Mouse (Mus musculus) G1E (cell line): ENCODE measurements around the gene Nags. TPM values are rescaled to one million over a fixed set of nuclear protein-coding genes. Genes with fewer than 3 reads are reported as not detected.

Experiments used
- ATAC-seq: 2 replicates; pipeline ENCODE4 v1.8.0; 2016; ENCODE audit warnings: mild to moderate bottlenecking; ENCODE audit not compliant: insufficient number of reproducible peaks, poor library complexity, low FRiP score, severe bottlenecking; ENCODE audit errors: extremely low read depth
- DNase-seq: peaks from one replicate; pipeline ENCODE4 v3.0.0; 2012; ENCODE audit warnings: low spot score
- H3K27me3 ChIP-seq: 2 replicates; pipeline ENCODE4 v1.6.1; 2012; ENCODE audit warnings: mild to moderate bottlenecking, low read length, inconsistent platforms; ENCODE audit not compliant: insufficient read depth
- H3K36me3 ChIP-seq: replicated peaks from 2 replicates; pipeline ENCODE3; 2012; ENCODE audit warnings: mild to moderate bottlenecking, inconsistent platforms
- H3K4me1 ChIP-seq: 2 replicates; pipeline ENCODE4 v1.6.1; 2012; ENCODE audit warnings: low read depth, low read length, inconsistent platforms, mixed read lengths; ENCODE audit not compliant: insufficient read depth
- H3K4me3 ChIP-seq: 2 replicates; pipeline ENCODE4 v1.5.1; 2012; ENCODE audit warnings: low read depth, mild to moderate bottlenecking, inconsistent platforms, low read length, moderate library complexity, mixed read lengths
- H3K9me3 ChIP-seq: replicated peaks from 2 replicates; pipeline ENCODE4 v1.6.1; 2012; ENCODE audit warnings: inconsistent platforms
- CTCF ChIP-seq: IDR thresholded peaks from 2 replicates; pipeline ENCODE4 v1.5.1; 2012; ENCODE audit warnings: low read depth, low read length, inconsistent platforms, mixed read lengths
- GATA1 ChIP-seq: IDR thresholded peaks from 2 replicates; pipeline ENCODE4 v1.6.1; 2012; ENCODE audit warnings: borderline replicate concordance, low read length, inconsistent platforms, mixed read lengths
- GATA2 ChIP-seq: IDR thresholded peaks from 2 replicates; pipeline ENCODE4 v1.6.1; 2012; ENCODE audit warnings: low read depth, low read length, inconsistent platforms, borderline replicate concordance
- POLR2AphosphoS5 ChIP-seq: IDR thresholded peaks from 2 replicates; pipeline ENCODE4 v1.6.1; 2012; ENCODE audit warnings: low read depth, low read length, inconsistent platforms; ENCODE audit not compliant: insufficient replicate concordance
- TAL1 ChIP-seq: conservative IDR thresholded peaks from 2 replicates; pipeline ENCODE4 v1.6.1; 2012; ENCODE audit warnings: low read depth, low read length, inconsistent platforms, mixed read lengths
- polyA plus RNA-seq: library from polyadenylated mRNA; stranded (reverse); fragments of >175 nt; gene quantifications from 2 replicates; pipeline ENCODE4 v1.2.3, GENCODE M21; 2012
- total RNA-seq, 2 experiments: library from RNA; stranded (forward) in 1 of 2; stranded (reverse) in 1 of 2; fragments of 200-1000 nt in 1 of 2; fragments of >200 nt in 1 of 2; fragmentation: Nextera tagmentation in 1 of 2; gene quantifications; 2 replicates each; pipeline ENCODE4 v1.2.3; 2014 to 2017

The Nags gene
- not detected in 2 replicates for total RNA-seq (2014; fragmentation: Nextera tagmentation)
- 0.06 TPM in 1 of 2 replicates, not detected in the other for total RNA-seq (2017)
- polyA plus RNA-seq, result not detected in 2 replicates

GRCm38 (mm10) chr11:102145471-102146001 lies at the start of gene Nags:
Gene Nags (plus strand): TSS chr11:102145513.
- H3K27me3 ChIP-seq, result peaks cover 52% of the 10 kb centered on the region
- H3K4me1 ChIP-seq, result peaks cover 14% of the 10 kb centered on the region
- ATAC-seq, result no peak
- no peak for DNase-seq
- H3K4me3 ChIP-seq, result 0 out of 2 replicates have a peak within 1 kb of the TSS, but pooled peaks have one; percentile 7
- no peaks in the 10 kb centered on the region for H3K36me3 ChIP-seq
- TF ChIP-seq GATA1, result no peak
- TF ChIP-seq GATA2, result no peak
- TF ChIP-seq TAL1, result no peak
- TF ChIP-seq POLR2AphosphoS5, result no peak
- peaks cover 9% of the 10 kb centered on the region for H3K9me3 ChIP-seq

GRCm38 (mm10) chr11:102095676-102096075 lies 49.6 kb upstream of the Nags start:
- Histone ChIP-seq H3K36me3 (no peaks in the 10 kb centered on the region), H3K4me3 (no peak overlapping the region), H3K4me1 (peaks cover 65% of the 10 kb centered on the region), H3K9me3 (no peaks in the 10 kb centered on the region), H3K27me3 (peaks cover 39% of the 10 kb centered on the region)
- ATAC-seq (no peak), DNase-seq (no peak)
- TF ChIP-seq TAL1 (no peak), GATA2 (no peak), POLR2AphosphoS5 (no peak), CTCF (no peak), GATA1 (no peak)

GRCm38 (mm10) chr11:102096446-102096845 lies 48.9 kb upstream of the Nags start:
- DNase-seq (no peak), ATAC-seq (no peak)
- H3K4me1 ChIP-seq, result peaks cover 71% of the 10 kb centered on the region
- H3K9me3 ChIP-seq, result no peaks in the 10 kb centered on the region
- H3K36me3 ChIP-seq, result no peaks in the 10 kb centered on the region
- TF ChIP-seq POLR2AphosphoS5 (no peak), CTCF (no peak), GATA1 (no peak), TAL1 (no peak)
- peaks cover 47% of the 10 kb centered on the region for H3K27me3 ChIP-seq
- no peak overlapping the region; the same call in 1 of the 2 replicates for H3K4me3 ChIP-seq

- DNase-seq (peak; percentile 80), ATAC-seq (peak; percentile 84)
- TF ChIP-seq GATA2, result no peak
- TF ChIP-seq POLR2AphosphoS5, result no peak
- no peak for TF ChIP-seq CTCF
- no peak for TF ChIP-seq GATA1
- no peak for TF ChIP-seq TAL1
- H3K9me3 ChIP-seq, result no peaks in the 10 kb centered on the region
- H3K36me3 ChIP-seq, result no peaks in the 10 kb centered on the region
- H3K27me3 ChIP-seq, result peaks cover 52% of the 10 kb centered on the region
- peaks cover 71% of the 10 kb centered on the region for H3K4me1 ChIP-seq
- peak overlapping the region; percentile 60; the same call in 1 of the 2 replicates for H3K4me3 ChIP-seq
These were observed 48.4 kb upstream of the Nags start for GRCm38 (mm10) chr11:102096887-102097391.

GRCm38 (mm10) chr11:102101219-102101618 lies 44.1 kb upstream of the Nags start, which contains the start of gene Ppy:
Gene Ppy (minus strand): TSS chr11:102101319.
- H3K4me3 ChIP-seq, result no peak within 1 kb of the TSS
- ATAC-seq (no peak), DNase-seq (no peak)
- no peaks in the 10 kb centered on the region for H3K36me3 ChIP-seq
- TF ChIP-seq POLR2AphosphoS5, result no peak
- TF ChIP-seq GATA2, result no peak
- no peak for TF ChIP-seq GATA1
- no peak for TF ChIP-seq CTCF
- no peak for TF ChIP-seq TAL1
- peaks cover 78% of the 10 kb centered on the region for H3K27me3 ChIP-seq
- peaks cover 74% of the 10 kb centered on the region for H3K4me1 ChIP-seq
- no peaks in the 10 kb centered on the region for H3K9me3 ChIP-seq

GRCm38 (mm10) chr11:102102485-102103258 lies 42.6 kb upstream of the Nags start:
- H3K4me1 ChIP-seq, result peaks cover 68% of the 10 kb centered on the region

More at GRCm38 (mm10) chr11:102102485-102103258, 42.6 kb upstream of the Nags start:
- no peak for ATAC-seq
- peaks cover 88% of the 10 kb centered on the region for H3K27me3 ChIP-seq
- H3K36me3 ChIP-seq, result no peaks in the 10 kb centered on the region
- no peaks in the 10 kb centered on the region for H3K9me3 ChIP-seq
- H3K4me3 ChIP-seq, result no peak overlapping the region; the same call in 1 of the 2 replicates
- TF ChIP-seq TAL1, result peak; percentile 38; the same call in 1 of the 2 replicates
- TF ChIP-seq GATA1, result no peak
- TF ChIP-seq CTCF, result peak; percentile 69
- DNase-seq, result no peak
